Mouse (Mus musculus) mammary gland, adult 2 months (tissue): ENCODE data around the gene Ginm1. TPM values are rescaled to one million over a fixed set of nuclear protein-coding genes. Genes with fewer than 3 reads are reported as not detected.

ENCODE experiments used
- polyA plus RNA-seq: library from polyadenylated mRNA; depleted of rRNA; stranded (reverse); fragments of >200 nt; gene quantifications from 2 replicates; pipeline ENCODE4 v1.2.3, GENCODE M21; 2012; ENCODE audit warnings: low replicate concordance; rRNA removed

Ginm1 gene
- polyA plus RNA-seq = 44.3 and 57.9 TPM in 2 replicates

DNA sequence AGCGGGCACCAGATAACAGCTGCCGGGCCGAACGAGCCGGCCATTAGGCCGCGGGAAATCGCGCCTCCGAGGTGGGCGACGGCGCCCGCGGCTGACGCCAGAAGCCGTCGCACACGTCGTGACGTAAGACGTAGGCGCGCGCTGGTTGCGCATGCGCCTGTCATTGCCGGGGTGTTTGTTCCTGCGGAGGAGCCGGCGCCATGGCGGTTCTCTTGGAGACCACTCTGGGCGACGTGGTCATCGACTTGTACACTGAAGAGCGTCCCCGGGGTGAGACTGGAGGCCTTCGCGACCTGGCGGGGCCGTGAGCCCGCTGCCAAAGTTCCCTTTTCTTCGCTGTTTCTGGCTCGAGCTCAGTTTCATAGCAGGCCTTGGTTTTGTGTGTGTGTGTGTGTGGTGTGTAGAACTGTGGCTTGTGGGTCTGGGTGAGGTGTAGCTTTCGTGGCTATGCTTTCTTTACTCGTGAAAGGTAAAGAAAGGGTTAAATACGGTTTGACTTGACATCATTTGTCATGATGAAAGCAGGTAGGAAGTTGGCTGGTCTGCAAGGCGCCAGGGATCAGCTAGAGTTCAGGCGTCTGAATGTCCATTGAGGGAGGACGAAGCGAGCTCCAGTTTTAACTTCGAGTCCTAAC is at the start of gene Ginm1, which contains the start of gene Ppil4:
Ginm1 (minus strand) TSS at position 74 of the 635 bp plus-strand sequence.
Ppil4 (plus strand) TSS at position 141 of the 635 bp plus-strand sequence.

DNA sequence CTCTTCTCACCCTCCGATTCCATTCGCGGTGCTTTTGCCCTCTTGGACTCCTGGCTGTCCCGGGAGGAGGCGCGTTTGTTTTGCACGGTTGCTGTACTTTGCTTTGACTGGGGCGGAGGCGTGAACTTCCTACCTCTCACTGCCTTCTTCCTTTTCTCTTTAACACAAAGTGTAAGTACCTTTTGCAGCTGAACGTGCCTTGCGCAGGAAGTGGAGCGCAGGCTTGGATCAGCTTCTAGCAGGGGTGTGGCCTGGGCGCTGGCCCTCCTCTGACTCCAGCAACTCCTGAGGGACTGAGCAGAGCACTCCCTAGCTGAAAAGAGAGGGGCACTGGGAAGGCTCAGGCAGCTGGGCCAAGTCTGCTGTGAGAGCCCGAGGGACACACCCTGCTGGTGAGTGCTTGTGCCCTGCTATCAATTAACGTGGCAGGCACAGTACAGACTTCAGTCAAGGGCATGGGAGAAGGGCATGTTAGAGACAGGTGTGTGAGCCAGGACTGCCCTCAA is 39.6 kb upstream of the Ginm1 start, which contains the start of gene Zc3h12d:
Zc3h12d (plus strand) TSS at position 300 of the 506 bp plus-strand sequence.

DNA sequence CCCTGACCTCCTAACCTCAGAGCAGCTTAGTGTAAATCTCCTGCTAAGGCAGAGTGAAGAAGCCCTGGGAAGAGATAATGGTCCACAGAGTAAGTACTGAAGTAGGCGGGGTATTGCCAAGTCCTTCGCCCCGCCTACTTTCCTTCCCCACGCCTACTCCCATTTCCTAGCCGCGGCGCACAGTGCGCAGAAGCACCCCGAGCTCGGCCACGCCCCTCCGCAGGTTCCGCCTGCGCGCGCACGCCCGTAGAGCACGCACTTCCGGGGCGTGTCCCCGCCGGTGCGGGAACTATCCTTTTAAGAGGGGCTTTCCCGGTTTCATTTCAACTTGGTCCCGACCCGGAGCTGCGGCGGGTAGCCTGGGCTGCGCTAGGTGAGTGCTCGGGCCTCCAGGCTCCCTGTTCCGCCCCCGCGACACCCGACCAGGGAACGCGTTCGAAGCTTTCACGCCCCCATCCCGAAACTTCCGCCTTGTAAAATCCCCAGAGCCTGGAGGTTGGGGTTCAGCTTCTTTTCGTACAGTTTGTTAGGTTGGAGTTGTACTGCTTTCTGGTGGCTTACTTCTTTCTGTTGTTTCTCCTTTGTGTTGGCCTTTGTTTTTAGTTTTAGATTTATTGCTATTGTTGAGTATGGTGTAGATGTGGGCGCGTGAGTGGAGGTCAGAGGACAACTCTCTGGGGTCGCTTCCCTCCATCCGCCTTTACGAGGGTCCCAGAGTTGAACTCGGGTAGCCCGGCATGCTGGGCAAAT is 66.7 kb downstream of the Ginm1 start, which contains the start of gene Katna1:
Katna1 (plus strand) TSS at position 250 of the 750 bp plus-strand sequence.

Other genes with a start within 250 kb of the Ginm1 start
- 3.4 and 8.5 TPM in 2 replicates for gene Lrp11, start 203.0 kb downstream of the Ginm1 start, polyA plus RNA-seq
- 3.3 and 9.9 TPM in 2 replicates for gene Nup43, start 125.3 kb downstream of the Ginm1 start, polyA plus RNA-seq
- gene Pcmt1, start 111.7 kb downstream of the Ginm1 start, polyA plus RNA-seq = 20.0 and 25.5 TPM in 2 replicates
- 10.5 and 18.6 TPM in 2 replicates for gene Lats1, start 111.6 kb downstream of the Ginm1 start, polyA plus RNA-seq
- 1.6 and 3.3 TPM in 2 replicates for gene Katna1, start 66.8 kb downstream of the Ginm1 start, polyA plus RNA-seq
- 4.3 and 6.9 TPM in 2 replicates for gene Ppil4, start 67 bp upstream of the Ginm1 start, polyA plus RNA-seq
- 5.1 and 11.4 TPM in 2 replicates for gene Zc3h12d, start 39.6 kb upstream of the Ginm1 start, polyA plus RNA-seq
- 24.8 and 62.1 TPM in 2 replicates for gene Tab2, start 163.4 kb upstream of the Ginm1 start, polyA plus RNA-seq